Mouse (Mus musculus): ENCODE measurements at regions not wholly inside any gene's neighbourhood (a gene's known extent, or its start where the extent isn't known, plus 50 kb on each side); places are given as distances from the start of the nearest gene placed in this dataset.

- TF ChIP-seq EP300 (optimal IDR thresholded peaks at IDR 0.05) (no peak), CTCF (IDR thresholded peaks at IDR 0.05; ENCODE audit: low read depth) (no peak)
Measured at GRCm38 (mm10) chr6:135629236-135629635, 266.9 kb downstream of the Emp1 start.

Data from stomach, postnatal 0 days (tissue).